Mouse (Mus musculus) thymus, postnatal 25 days (tissue): ENCODE results near the gene Cacna1e.

Source experiments
- DNase-seq: peaks from one replicate; pipeline ENCODE4 v3.0.0; 2022

The Cacna1e gene

GRCm38 (mm10) chr1:154491071-154491470 lies 393.2 kb downstream of the Cacna1e start:
- DNase-seq = no peak

- no peak for DNase-seq
Observed at GRCm38 (mm10) chr1:154476671-154477070, 407.6 kb downstream of the Cacna1e start.

- DNase-seq = no peak
Observed at GRCm38 (mm10) chr1:154475706-154476105, 408.6 kb downstream of the Cacna1e start.

GRCm38 (mm10) chr1:154474156-154474555 lies 410.1 kb downstream of the Cacna1e start:
- no peak for DNase-seq

- no peak for DNase-seq
Observed at GRCm38 (mm10) chr1:154467265-154467664, 417.0 kb downstream of the Cacna1e start.

- DNase-seq = no peak
Observed at GRCm38 (mm10) chr1:154461521-154461920, 422.8 kb downstream of the Cacna1e start.

- no peak for DNase-seq
Observed at GRCm38 (mm10) chr1:154460067-154460466, 424.2 kb downstream of the Cacna1e start.

GRCm38 (mm10) chr1:154458601-154459000 lies 425.7 kb downstream of the Cacna1e start:
- DNase-seq = no peak

GRCm38 (mm10) chr1:154450799-154451198 lies 433.5 kb downstream of the Cacna1e start:
- no peak for DNase-seq

GRCm38 (mm10) chr1:154446456-154446855 lies 437.8 kb downstream of the Cacna1e start:
- DNase-seq = no peak

GRCm38 (mm10) chr1:154433520-154433919 lies 450.8 kb downstream of the Cacna1e start:
- no peak for DNase-seq

- DNase-seq = no peak
Observed at GRCm38 (mm10) chr1:154433112-154433511, 451.2 kb downstream of the Cacna1e start.

- no peak for DNase-seq
Observed at GRCm38 (mm10) chr1:154428276-154428675, 456.0 kb downstream of the Cacna1e start.

- no peak for DNase-seq
Observed at GRCm38 (mm10) chr1:154418278-154418677, 466.0 kb downstream of the Cacna1e start.

GRCm38 (mm10) chr1:154416384-154417155 lies 467.7 kb downstream of the Cacna1e start:
- DNase-seq = no peak

GRCm38 (mm10) chr1:154415826-154416225 lies 468.5 kb downstream of the Cacna1e start:
- no peak for DNase-seq

GRCm38 (mm10) chr1:154413138-154413537 lies 471.2 kb downstream of the Cacna1e start:
- DNase-seq = no peak

- DNase-seq = no peak
Observed at GRCm38 (mm10) chr1:154409051-154409450, 475.2 kb downstream of the Cacna1e start.

- DNase-seq = no peak
Observed at GRCm38 (mm10) chr1:154391979-154392378, 492.3 kb downstream of the Cacna1e start.
